Mouse (Mus musculus) adrenal gland, postnatal 0 days (tissue): ENCODE results near the gene Tesk1. TPM values are rescaled to one million over a fixed set of nuclear protein-coding genes. Genes with fewer than 3 reads are reported as not detected.

Source experiments
- polyA plus RNA-seq: library from polyadenylated mRNA; unstranded; fragments of >200 nt; fragmentation: Nextera tagmentation; extraction: Ambion mirVana; gene quantifications from 2 replicates; pipeline ENCODE4 v1.2.1, GENCODE M21; 2015

The Tesk1 gene
- 7.3 and 7.7 TPM in 2 replicates for polyA plus RNA-seq

DNA sequence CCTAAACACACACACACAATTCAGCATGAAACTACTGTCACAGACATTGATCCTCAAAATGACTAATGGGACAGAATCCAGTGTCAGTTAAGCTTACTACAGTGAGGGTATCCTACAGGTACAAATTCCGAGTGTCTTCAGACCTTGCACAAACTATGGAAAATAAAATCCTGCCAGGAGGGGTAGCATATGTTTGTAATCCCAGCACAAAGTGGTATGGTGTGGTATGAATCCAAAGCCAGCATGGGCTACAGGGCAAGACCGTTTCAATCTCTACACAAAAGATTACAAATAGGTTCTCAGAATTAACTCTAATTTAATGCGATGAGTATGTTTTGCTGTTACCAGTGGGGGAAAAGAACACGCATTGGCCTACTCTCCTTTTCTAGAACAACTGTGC, at the start of gene Tesk1:
TSS of gene Tesk1 (plus strand) at position 301 of the 400 bp plus-strand sequence.

DNA sequence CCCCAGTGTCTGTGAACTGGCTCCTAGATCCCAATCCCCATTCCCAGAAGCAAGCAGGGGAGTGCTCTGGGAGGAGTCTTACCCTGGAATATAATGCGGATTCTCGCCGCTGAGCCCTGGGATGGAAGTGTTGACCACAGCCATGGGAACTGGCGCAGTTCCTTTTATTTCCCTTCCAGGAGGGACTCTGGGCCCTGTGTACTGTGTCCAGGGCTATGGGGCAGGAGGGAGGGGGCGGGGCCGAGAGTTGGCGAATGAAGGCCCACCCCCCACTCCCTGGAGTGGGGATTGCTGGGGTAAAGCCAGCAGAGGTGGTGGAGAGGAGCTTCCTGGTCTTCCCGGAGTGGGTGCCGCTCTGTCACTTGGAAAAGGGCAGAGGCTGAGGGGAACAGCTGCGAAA, 12.8 kb upstream of the Tesk1 start, which contains the start of gene Fam166b:
TSS of gene Fam166b (minus strand) at position 189 of the 400 bp plus-strand sequence.

DNA sequence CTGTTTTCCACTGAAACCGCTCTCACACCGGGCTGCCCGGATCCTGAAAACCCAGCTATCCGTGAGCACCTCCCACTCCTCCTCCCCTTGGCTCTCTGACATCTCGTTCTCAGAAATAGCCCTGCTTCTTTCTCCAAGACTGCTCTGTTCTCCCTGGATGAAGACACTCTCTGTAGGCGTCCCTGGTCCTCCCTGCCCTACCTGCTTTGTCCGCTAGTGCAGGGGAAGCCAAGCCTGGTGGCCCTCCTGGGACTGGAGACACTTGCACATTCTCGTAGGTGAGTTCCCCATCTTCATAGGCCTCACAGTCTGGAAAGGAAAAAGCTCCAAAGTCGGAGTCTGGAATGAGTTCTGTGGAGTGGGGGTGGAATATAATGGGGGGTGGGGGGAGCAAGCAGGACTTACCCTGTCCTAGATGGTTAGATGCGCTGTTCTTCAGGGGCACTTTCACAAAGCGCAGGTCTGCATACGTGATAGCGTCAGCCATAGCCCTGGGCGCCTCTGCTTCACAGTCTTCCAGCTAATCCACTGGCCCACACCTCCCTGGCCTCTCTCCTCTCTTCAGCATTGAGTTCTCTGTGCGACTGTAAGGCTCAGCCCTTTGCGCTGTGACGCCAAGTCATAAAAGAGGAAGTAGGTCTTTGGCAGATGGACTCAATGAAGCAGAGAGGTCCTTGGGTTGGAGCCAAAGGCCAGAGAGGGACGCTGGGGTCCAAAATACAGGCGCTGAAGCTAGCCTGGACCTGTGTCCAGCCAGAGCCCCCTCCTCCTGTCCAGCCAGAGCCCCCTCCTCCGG, 12.5 kb downstream of the Tesk1 start, which contains the start of gene Cd72:
TSS of gene Cd72 (minus strand) at position 588 of the 796 bp plus-strand sequence.

DNA sequence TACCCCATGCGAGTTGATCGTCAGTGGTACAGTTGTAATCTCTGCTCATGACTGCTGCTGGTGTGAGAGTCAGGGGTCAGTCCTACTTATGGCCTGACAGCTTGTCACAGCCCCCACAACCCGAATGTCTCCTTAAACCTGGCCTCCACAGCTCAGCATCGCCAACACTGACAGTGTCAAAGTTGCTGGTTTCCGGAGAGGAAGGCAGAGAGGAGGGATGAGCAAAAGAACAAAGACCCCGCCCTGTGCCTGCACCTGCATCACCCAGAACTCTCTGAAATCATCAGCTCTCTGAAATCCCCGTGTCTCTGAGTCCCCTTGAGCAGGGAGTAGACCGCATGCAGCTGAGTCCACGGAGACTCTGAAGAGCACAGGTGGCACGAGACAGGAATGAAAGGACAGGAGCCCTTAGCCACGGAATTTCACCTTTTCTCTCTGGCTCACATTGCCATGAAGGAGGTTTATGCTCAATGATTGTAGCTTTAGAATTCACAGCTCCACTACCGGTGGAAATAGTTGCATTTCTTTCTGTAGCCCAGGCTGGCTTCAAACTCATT, 41.9 kb downstream of the Tesk1 start, which contains the start of gene Sit1:
TSS of gene Sit1 (minus strand) at position 200 of the 557 bp plus-strand sequence.

DNA sequence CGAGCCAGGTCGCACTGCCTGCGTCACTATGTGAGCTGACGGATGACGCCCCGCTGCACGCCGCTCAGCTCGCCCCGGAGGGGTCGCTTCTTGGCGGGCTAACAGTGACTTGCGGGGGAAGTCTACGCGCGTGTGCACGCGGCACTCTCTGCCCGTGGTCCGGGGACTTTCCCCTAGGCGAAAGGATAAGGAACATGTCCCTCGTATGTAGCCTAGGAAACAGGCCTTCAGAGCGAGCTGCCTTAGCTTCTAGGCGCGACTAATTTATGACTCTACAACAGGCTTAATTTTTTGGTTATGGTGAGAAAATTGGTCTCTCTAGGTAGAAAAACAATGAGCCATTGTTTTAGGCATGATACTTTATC, 51.1 kb downstream of the Tesk1 start, which contains the start of gene Ccdc107:
TSS of gene Ccdc107 (plus strand) at position 80 of the 365 bp plus-strand sequence.

Other genes with a start within 250 kb of the Tesk1 start
- gene Atp8b5, start 174.8 kb upstream of the Tesk1 start, polyA plus RNA-seq, result 0.23 and 0.71 TPM in 2 replicates
- gene Rusc2, start 60.0 kb upstream of the Tesk1 start, polyA plus RNA-seq, result 14.3 and 18.3 TPM in 2 replicates
- gene Fam166b, start 12.8 kb upstream of the Tesk1 start, polyA plus RNA-seq, result 0.11 and 0.55 TPM in 2 replicates
- 3.2 and 3.8 TPM in 2 replicates for gene Cd72, start 12.7 kb downstream of the Tesk1 start, polyA plus RNA-seq
- 0.41 TPM in 1 of 2 replicates, not detected in the other for gene Sit1, start 41.8 kb downstream of the Tesk1 start, polyA plus RNA-seq
- gene Ccdc107, start 51.0 kb downstream of the Tesk1 start, polyA plus RNA-seq, result 127 and 185 TPM in 2 replicates
- 6.2 and 8.6 TPM in 2 replicates for gene Arhgef39, start 57.8 kb downstream of the Tesk1 start, polyA plus RNA-seq
- gene Car9, start 65.0 kb downstream of the Tesk1 start, polyA plus RNA-seq, result 2.2 and 3.2 TPM in 2 replicates
- gene Tpm2, start 81.8 kb downstream of the Tesk1 start, polyA plus RNA-seq, result 81.1 and 120 TPM in 2 replicates
- gene Creb3, start 120.4 kb downstream of the Tesk1 start, polyA plus RNA-seq, result 167 and 207 TPM in 2 replicates
- gene Tln1, start 120.8 kb downstream of the Tesk1 start, polyA plus RNA-seq, result 67.9 and 68.8 TPM in 2 replicates
- 12.4 and 20.5 TPM in 2 replicates for gene Rgp1, start 136.8 kb downstream of the Tesk1 start, polyA plus RNA-seq
- 9.6 and 13.0 TPM in 2 replicates for gene Gba2, start 136.9 kb downstream of the Tesk1 start, polyA plus RNA-seq
- gene Msmp, start 142.6 kb downstream of the Tesk1 start, polyA plus RNA-seq, result 1.9 and 2.8 TPM in 2 replicates
- 11.2 and 13.3 TPM in 2 replicates for gene Npr2, start 190.0 kb downstream of the Tesk1 start, polyA plus RNA-seq
- 0.72 and 0.92 TPM in 2 replicates for gene Spag8, start 211.7 kb downstream of the Tesk1 start, polyA plus RNA-seq
- gene Hint2, start 214.5 kb downstream of the Tesk1 start, polyA plus RNA-seq, result 236 and 326 TPM in 2 replicates
- 3.6 and 4.9 TPM in 2 replicates for gene Tmem8b, start 227.0 kb downstream of the Tesk1 start, polyA plus RNA-seq
- gene Fam221b, start 227.2 kb downstream of the Tesk1 start, polyA plus RNA-seq, result 2.9 and 3.1 TPM in 2 replicates